Mouse (Mus musculus): ENCODE measurements at regions not wholly inside any gene's neighbourhood (a gene's known extent, or its start where the extent isn't known, plus 50 kb on each side); places are given as distances from the start of the nearest gene placed in this dataset.

GRCm38 (mm10) chr14:102925769-102926443 is 56.5 kb downstream of the Kctd12 start:
- DNase-seq (ENCODE audit: low spot score): no peak

- no peak for DNase-seq (ENCODE audit: low spot score)
Observed at GRCm38 (mm10) chr14:102924674-102925073, 57.8 kb downstream of the Kctd12 start.

GRCm38 (mm10) chr14:102922496-102922993 is 59.9 kb downstream of the Kctd12 start:
- no peak for DNase-seq (ENCODE audit: low spot score)

GRCm38 (mm10) chr14:102920415-102920814 is 62.0 kb downstream of the Kctd12 start:
- DNase-seq (ENCODE audit: low spot score): no peak

- no peak for DNase-seq (ENCODE audit: low spot score)
Observed at GRCm38 (mm10) chr14:102919261-102919801, 63.1 kb downstream of the Kctd12 start.

- no peak for DNase-seq (ENCODE audit: low spot score)
Observed at GRCm38 (mm10) chr14:102917929-102918328, 64.5 kb downstream of the Kctd12 start.

- DNase-seq (ENCODE audit: low spot score): no peak
Observed at GRCm38 (mm10) chr14:102915918-102916317, 66.5 kb downstream of the Kctd12 start.

GRCm38 (mm10) chr14:102911582-102911981 is 70.9 kb downstream of the Kctd12 start:
- DNase-seq (ENCODE audit: low spot score): no peak

- DNase-seq (ENCODE audit: low spot score): no peak
Observed at GRCm38 (mm10) chr14:102908990-102909389, 73.4 kb downstream of the Kctd12 start.

GRCm38 (mm10) chr14:102907411-102908103 is 74.9 kb downstream of the Kctd12 start:
- DNase-seq (ENCODE audit: low spot score): no peak

GRCm38 (mm10) chr14:102906826-102907225 is 75.6 kb downstream of the Kctd12 start:
- no peak for DNase-seq (ENCODE audit: low spot score)

- no peak for DNase-seq (ENCODE audit: low spot score)
Observed at GRCm38 (mm10) chr14:102906286-102906685, 76.2 kb downstream of the Kctd12 start.

GRCm38 (mm10) chr14:102902906-102903305 is 79.5 kb downstream of the Kctd12 start:
- DNase-seq (ENCODE audit: low spot score): peak; percentile 73

GRCm38 (mm10) chr14:102902236-102902635 is 80.2 kb downstream of the Kctd12 start:
- DNase-seq (ENCODE audit: low spot score): no peak

GRCm38 (mm10) chr14:102898445-102898844 is 84.0 kb downstream of the Kctd12 start:
- DNase-seq (ENCODE audit: low spot score): no peak

- DNase-seq (ENCODE audit: low spot score): no peak
Observed at GRCm38 (mm10) chr14:102897039-102897438, 85.4 kb downstream of the Kctd12 start.

- DNase-seq (ENCODE audit: low spot score): no peak
Observed at GRCm38 (mm10) chr14:102896527-102896926, 85.9 kb downstream of the Kctd12 start.

- no peak for DNase-seq (ENCODE audit: low spot score)
Observed at GRCm38 (mm10) chr14:102893241-102893640, 89.2 kb downstream of the Kctd12 start.

- DNase-seq (ENCODE audit: low spot score): no peak
Observed at GRCm38 (mm10) chr14:102891552-102891951, 90.9 kb downstream of the Kctd12 start.

- DNase-seq (ENCODE audit: low spot score): no peak
Observed at GRCm38 (mm10) chr14:102885240-102885598, 97.2 kb downstream of the Kctd12 start.

GRCm38 (mm10) chr14:102884539-102885239 is 97.7 kb downstream of the Kctd12 start:
- no peak for DNase-seq (ENCODE audit: low spot score)

GRCm38 (mm10) chr14:102883344-102884122 is 98.9 kb downstream of the Kctd12 start:
- no peak for DNase-seq (ENCODE audit: low spot score)
